Mouse (Mus musculus): ENCODE measurements around the gene Ctcf.

GRCm38 (mm10) chr8:105698734-105699133 lies 62.4 kb downstream of the Ctcf start:
- TF ChIP-seq POLR2A (IDR thresholded peaks at IDR 0.05; ENCODE audit: extremely low read depth, insufficient read depth, low read length) (no peak), CTCF (IDR thresholded peaks at IDR 0.05; ENCODE audit: low read depth, low read length) (no peak)
